Mouse (Mus musculus) brain, adult 2 months (tissue): ENCODE data around the gene Gm6793.

Experiments
- DNase-seq: peaks from one replicate; pipeline ENCODE4 v3.0.0; 2011; ENCODE audit warnings: low read depth, low spot score

Gene Gm6793

DNA sequence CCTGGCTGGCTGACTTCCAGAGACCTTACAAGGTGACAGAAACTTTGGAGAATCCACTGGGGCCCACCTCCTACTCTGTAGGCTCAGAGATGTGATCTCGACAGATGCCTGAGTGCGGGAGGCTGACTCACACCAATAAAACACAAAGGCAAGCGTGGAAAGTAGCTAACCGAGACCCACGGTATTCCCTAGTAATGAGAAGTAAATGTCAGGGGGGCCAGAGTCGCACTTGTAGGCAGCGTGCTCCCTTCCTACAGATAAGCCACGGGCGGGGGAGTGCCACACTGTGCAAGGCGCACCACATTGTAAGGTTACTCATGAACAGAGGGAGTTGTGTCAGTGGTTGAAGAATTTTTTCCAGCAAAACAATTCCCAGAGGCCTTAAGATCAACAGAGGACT lies 30.3 kb downstream of the Gm6793 start:
- peak; percentile 75 for DNase-seq

- peak; percentile 86 for DNase-seq
Observed at GRCm38 (mm10) chr8:111982116-111982515, 32.7 kb downstream of the Gm6793 start.

DNA sequence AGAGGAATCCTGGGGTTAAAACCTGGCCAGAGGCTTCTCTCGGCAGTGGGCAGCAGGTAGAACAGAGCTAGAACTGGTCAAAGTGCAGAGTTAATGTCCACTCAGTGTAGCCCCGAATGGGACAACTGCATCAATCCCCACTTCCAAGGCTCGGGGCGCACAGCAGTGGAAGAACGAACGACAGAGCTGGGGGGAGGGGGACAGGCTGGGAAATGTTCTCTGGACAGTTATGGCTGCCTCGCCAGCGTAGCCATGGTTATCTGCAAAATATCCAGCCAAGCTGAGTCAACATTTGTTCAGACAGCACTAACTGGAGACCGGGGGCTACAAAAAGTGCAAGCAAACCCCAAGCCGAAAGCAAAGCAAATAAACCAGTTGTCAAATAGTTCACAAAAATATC lies 36.7 kb downstream of the Gm6793 start:
- DNase-seq = no peak

DNA sequence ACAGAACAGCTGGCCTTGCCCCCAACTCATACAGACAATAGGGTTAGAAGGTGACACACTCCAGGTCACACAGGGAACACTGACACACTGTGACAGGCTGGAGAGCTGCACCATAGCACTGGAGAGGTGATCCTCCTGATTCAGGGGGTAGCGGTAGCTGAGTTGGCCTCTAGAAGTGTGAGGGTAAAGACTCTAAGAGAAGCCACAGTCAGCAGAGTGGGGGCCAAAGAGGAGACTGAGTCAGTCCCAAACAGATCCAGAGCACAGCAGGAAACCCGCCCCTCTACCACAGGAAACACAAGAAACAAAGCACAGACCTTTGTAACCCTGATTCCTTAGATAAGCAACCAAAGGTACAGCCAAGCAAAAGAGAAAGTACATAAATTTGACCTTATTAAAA lies 38.5 kb downstream of the Gm6793 start:
- DNase-seq = no peak

DNA sequence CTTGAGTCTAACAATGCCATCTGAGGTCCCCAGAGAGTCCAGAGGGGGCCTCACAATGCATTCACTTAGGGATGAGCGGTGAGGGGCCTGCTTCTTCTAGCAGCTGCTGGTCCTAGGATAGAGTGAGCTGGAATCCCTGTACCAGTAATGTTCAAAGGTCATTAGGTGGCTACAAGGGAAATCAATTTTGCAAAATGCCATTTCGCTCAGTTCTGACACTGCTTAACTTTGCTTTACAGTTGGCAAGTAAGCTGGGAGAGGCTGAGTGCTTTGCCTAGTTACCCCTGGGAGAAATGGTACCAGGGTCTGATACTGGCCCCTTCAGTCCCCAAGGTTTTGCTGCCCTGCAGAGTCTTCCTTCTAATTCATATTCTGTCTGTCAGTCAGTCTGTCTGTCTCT lies 39.1 kb downstream of the Gm6793 start:
- DNase-seq = no peak

- DNase-seq = no peak
Observed at GRCm38 (mm10) chr8:111974138-111974537, 40.7 kb downstream of the Gm6793 start.

GRCm38 (mm10) chr8:111968991-111969390 lies 45.8 kb downstream of the Gm6793 start:
- no peak for DNase-seq

- no peak for DNase-seq
Observed at GRCm38 (mm10) chr8:111968541-111968940, 46.3 kb downstream of the Gm6793 start.

DNA sequence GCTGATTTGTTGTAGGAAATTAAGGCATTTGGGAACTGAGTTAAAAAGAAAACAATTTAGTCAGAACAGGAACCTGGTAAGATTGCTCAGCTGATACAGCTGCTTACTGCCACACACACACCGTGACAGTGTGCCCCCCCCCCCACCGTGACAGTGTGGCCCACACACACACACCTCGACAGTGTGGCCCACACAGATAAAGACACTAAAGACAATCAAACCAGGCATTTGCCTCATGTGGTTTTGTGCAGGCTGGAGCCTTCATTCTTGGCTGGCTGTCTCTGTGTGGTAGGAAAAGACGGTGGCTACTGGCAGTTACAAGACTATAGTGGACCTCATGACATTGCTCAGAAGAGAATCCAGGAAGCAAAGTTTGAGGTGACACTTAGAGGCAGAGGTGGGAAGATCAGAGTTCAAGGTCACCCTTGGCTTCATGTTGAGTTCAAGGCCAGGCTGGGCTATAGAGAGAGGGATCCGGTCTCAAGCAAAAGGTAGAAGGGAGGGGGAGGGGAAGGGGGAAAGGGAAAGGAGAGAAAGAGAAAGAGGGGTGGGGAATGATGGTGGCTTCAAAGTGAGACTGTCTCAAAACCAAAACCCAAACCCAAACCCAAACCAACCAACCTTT lies 47.5 kb downstream of the Gm6793 start:
- DNase-seq = no peak

GRCm38 (mm10) chr8:111964849-111965561 lies 49.8 kb downstream of the Gm6793 start:
- peak; percentile 58 for DNase-seq

DNA sequence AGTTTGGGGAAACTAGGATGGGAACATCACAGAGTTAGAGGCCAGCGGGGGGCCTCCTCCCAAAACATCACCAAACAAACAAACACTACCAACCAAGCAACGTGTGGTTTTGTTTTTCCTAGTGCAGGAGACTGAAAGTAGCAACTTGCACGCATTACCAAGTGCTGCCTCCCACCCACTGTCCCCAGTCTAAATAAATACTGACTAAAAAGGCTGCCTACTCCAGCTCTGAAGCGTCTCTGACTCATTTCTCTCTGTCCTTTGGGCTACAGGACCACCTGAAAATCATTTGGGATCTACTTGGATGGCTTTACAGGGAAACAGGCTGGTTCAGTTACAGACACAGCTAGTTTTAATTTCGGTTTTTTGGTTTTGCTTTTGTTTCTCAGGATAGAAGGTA lies 50.5 kb downstream of the Gm6793 start:
- peak; percentile 82 for DNase-seq

DNA sequence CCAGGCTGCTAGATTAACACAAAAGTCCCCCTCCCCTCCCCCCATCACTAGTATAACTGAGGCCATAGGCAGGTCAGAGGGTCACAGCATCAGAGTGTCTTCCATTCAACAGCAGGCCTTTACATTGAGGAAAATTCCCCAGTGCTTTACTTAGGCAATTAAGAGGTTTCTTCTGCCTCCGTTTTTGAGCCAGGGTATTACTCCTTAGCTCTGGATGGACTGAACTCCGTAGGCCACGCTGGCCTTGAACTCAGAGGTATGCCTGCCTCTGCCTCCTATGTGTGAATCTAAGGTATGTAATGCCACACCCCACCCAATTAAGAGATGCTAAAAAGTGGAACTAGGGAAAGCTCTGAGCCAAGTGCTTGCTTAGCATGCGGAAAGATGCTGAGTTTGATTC lies 51.3 kb downstream of the Gm6793 start:
- DNase-seq = no peak
